Mouse (Mus musculus): Measurements from ENCODE around the gene Serpina10. TPM values are rescaled to one million over a fixed set of nuclear protein-coding genes. Genes with fewer than 3 reads are reported as not detected.

The Serpina10 gene
- total and polyA plus RNA-seq, 3 experiments, result 0.07 to 0.12 TPM; not detected in 1

DNA sequence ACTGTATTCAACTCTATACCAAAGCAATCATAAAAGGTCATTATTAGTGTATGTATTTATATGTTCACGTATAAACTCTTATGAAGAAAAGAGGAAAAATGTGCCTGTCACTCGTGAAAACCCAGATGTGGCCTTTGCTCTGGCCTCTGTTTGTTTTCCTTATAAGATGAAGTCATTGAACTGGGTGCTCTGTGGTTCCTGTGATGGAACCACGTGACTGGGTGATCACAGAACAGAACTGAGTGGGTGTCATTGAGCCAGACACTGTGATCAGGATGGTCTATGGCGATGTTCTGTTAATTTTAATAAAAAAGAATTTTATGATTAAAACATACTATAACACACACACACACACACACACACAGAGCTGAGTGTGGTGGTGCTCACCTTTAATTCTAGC, 15.5 kb downstream of the Serpina10 start (continued):
- TF ChIP-seq MAFK (IDR thresholded peaks at IDR 0.05; ENCODE audit: borderline replicate concordance, low read depth, low read length) (no peak), JUND (IDR thresholded peaks at IDR 0.05; ENCODE audit: low read depth, low read length) (no peak), USF2 (IDR thresholded peaks at IDR 0.05; ENCODE audit: borderline replicate concordance in 1 of 2, insufficient read depth in 1 of 2, low read depth in 1 of 2, low read length in 2 of 2) (peak; percentile 39 to 71; a peak in 3 of 4 replicates), ZC3H11A (IDR thresholded peaks at IDR 0.05; ENCODE audit: low read depth, low read length) (no peak), UBTF (IDR thresholded peaks at IDR 0.05; ENCODE audit: borderline replicate concordance, insufficient read depth, low read depth, low read length) (no peak), ETS1 (IDR thresholded peaks at IDR 0.05; ENCODE audit: low read depth, low read length) (0 out of 2 replicates have a peak, but pooled peaks have one; percentile 4), MYC (IDR thresholded peaks at IDR 0.05; ENCODE audit: low read depth, low read length) (no peak), EP300 (IDR thresholded peaks at IDR 0.05; ENCODE audit: low read depth in 1 of 2, low read length in 2 of 2) (peak in 1 of 2 experiments; percentile 13; a peak in 1 of 4 replicates), RCOR1 (IDR thresholded peaks at IDR 0.05; ENCODE audit: low read depth, low read length) (no peak), ZNF384 (IDR thresholded peaks at IDR 0.05; ENCODE audit: low read depth, low read length) (no peak), RAD21 (IDR thresholded peaks at IDR 0.05; ENCODE audit: low read depth, low read length) (no peak), MYB (IDR thresholded peaks at IDR 0.05; ENCODE audit: low read depth, low read length) (no peak)

DNA sequence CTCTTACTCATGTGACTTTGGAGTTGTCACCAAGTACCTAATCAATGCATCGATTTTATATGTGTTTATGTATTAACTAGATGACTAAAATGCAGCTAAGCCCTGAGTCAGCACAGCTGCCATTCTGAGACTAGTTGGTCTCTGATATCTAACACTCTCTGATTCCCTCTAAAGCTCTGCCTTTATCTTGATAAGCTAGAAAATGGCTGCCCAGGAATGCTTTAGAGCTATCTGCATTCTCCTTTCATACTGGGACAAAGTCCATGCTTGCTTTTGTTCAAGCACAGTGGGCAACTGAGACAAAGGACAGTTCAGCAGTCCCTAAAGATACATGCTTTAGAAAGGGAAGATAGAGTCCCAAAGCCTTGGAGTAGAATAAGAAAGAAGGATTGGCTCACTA, 16.1 kb downstream of the Serpina10 start:
- Histone ChIP-seq H3K36me3 (ENCODE audit: control insufficient read depth in 1 of 2, insufficient read depth in 2 of 2, low read length in 2 of 2) (peaks cover 0 to 26% of the 10 kb centered on the region in 2 experiments; a peak in 2 of 4 replicates), H3K27me3 (ENCODE audit: control insufficient read depth in 1 of 2, insufficient read depth in 2 of 2, low read length in 2 of 2) (no peaks in the 10 kb centered on the region), H3K4me1 (ENCODE audit: control insufficient read depth in 1 of 2, insufficient read depth in 2 of 2, low read length in 2 of 2) (peaks cover 16 to 22% of the 10 kb centered on the region in 2 experiments), H3K4me3 (ENCODE audit: control insufficient read depth in 1 of 2, insufficient read depth in 1 of 2, low read depth in 2 of 2, low read length in 2 of 2) (no peak overlapping the region), H3K27ac (ENCODE audit: control insufficient read depth, low read depth, low read length) (peak overlapping the region; percentile 56), H3K9me3 (replicated peaks; ENCODE audit: insufficient read depth, low read length) (no peaks in the 10 kb centered on the region), H3K79me2 (ENCODE audit: control insufficient read depth, insufficient read depth, low read length, poor library complexity) (no peaks in the 10 kb centered on the region; the same call in 1 of the 2 replicates), H3K9ac (ENCODE audit: control insufficient read depth, low read depth, low read length, poor library complexity, severe bottlenecking) (no peak overlapping the region)
- TF ChIP-seq NRF1 (IDR thresholded peaks at IDR 0.05; ENCODE audit: insufficient read depth, low read depth, low read length, poor library complexity, severe bottlenecking), result no peak
- TF ChIP-seq RCOR1 (IDR thresholded peaks at IDR 0.05; ENCODE audit: low read depth, low read length), result peak; percentile 57
- no peak for TF ChIP-seq ZKSCAN1 (IDR thresholded peaks at IDR 0.05; ENCODE audit: low read depth, low read length)
- peak; percentile 57 for TF ChIP-seq GATA1 (IDR thresholded peaks at IDR 0.05; ENCODE audit: low read depth, low read length)
- 0 out of 2 replicates have a peak, but pooled peaks have one; percentile 18 for TF ChIP-seq MAFK (IDR thresholded peaks at IDR 0.05; ENCODE audit: borderline replicate concordance, low read depth, low read length)
- TF ChIP-seq ETS1 (IDR thresholded peaks at IDR 0.05; ENCODE audit: low read depth, low read length), result 0 out of 2 replicates have a peak, but pooled peaks have one; percentile 12
- TF ChIP-seq POLR2A (IDR thresholded peaks at IDR 0.05; ENCODE audit: control insufficient read depth in 1 of 2, insufficient read depth in 1 of 2, low read depth in 1 of 2, low read length in 2 of 2, poor library complexity in 1 of 2), result no peak
- 0 out of 4 replicates have a peak, but pooled peaks of 1 of the 2 experiments have one; percentile 12 for TF ChIP-seq EP300 (IDR thresholded peaks at IDR 0.05; ENCODE audit: low read depth in 1 of 2, low read length in 2 of 2)
- peak; percentile 12 for DNase-seq (ENCODE audit: low read depth, low spot score)

Measured in MEL (cell line).